Mouse (Mus musculus): Measurements from ENCODE around the gene Nrsn2.

- no peak for TF ChIP-seq CTCF (IDR thresholded peaks at IDR 0.05; ENCODE audit: low read depth, low read length)
- TF ChIP-seq POLR2A (IDR thresholded peaks at IDR 0.05; ENCODE audit: borderline replicate concordance, low read depth, low read length), result no peak
These were observed 4.3 kb downstream of the Nrsn2 start for GRCm38 (mm10) chr2:152372104-152372503.

Data from bone marrow macrophage, adult 2 months (primary cell).